Mouse (Mus musculus) limb, embryonic 13.5 days (tissue): ENCODE data around the gene Man2a2. TPM values are rescaled to one million over a fixed set of nuclear protein-coding genes. Genes with fewer than 3 reads are reported as not detected.

Source experiments
- ATAC-seq: fragments of 200-750 bp; cut with Nextera tagmentation; 2 replicates; pipeline ENCODE4 v1.8.0; 2017; ENCODE audit warnings: low read depth, moderate number of reproducible peaks, moderate TSS enrichment; ENCODE audit not compliant: low FRiP score
- H3K27ac ChIP-seq: fragments of 300-500 bp; sonication (generic); 2 replicates; pipeline ENCODE4 v1.5.1; 2015; ENCODE audit warnings: inconsistent platforms, mild to moderate bottlenecking, moderate library complexity
- H3K27me3 ChIP-seq: fragments of 300-500 bp; sonication (generic); 2 replicates; pipeline ENCODE4 v1.6.1; 2015; ENCODE audit warnings: mild to moderate bottlenecking, inconsistent platforms
- H3K36me3 ChIP-seq: fragments of 300-500 bp; sonication (generic); 2 replicates; pipeline ENCODE4 v1.6.1; 2015; ENCODE audit warnings: inconsistent platforms, mild to moderate bottlenecking, moderate library complexity
- H3K4me1 ChIP-seq: fragments of 300-500 bp; sonication (generic); 2 replicates; pipeline ENCODE4 v1.6.1; 2015; ENCODE audit warnings: inconsistent platforms
- H3K4me2 ChIP-seq: fragments of 300-500 bp; sonication (generic); replicated peaks from 2 replicates; pipeline ENCODE4 v1.6.1; 2015; ENCODE audit warnings: inconsistent platforms, mild to moderate bottlenecking, moderate library complexity
- H3K4me3 ChIP-seq: fragments of 300-500 bp; sonication (generic); 2 replicates; pipeline ENCODE4 v1.5.1; 2015; ENCODE audit warnings: moderate library complexity, mild to moderate bottlenecking, inconsistent platforms
- H3K9ac ChIP-seq: fragments of 300-500 bp; sonication (generic); 2 replicates; pipeline ENCODE4 v1.6.1; 2015; ENCODE audit warnings: mild to moderate bottlenecking, inconsistent platforms
- H3K9me3 ChIP-seq: fragments of 300-500 bp; sonication (generic); 2 replicates; pipeline ENCODE4 v1.6.1; 2016; ENCODE audit warnings: inconsistent platforms
- WGBS: fragments of 180-500 bp; shearing (Covaris S2); methylation state at CpG from one replicate; pipeline ENCODE4 v1.1.7; 2015; 5-methylcytosine and 5-hydroxymethylcytosine counted together
- polyA plus RNA-seq: library from polyadenylated mRNA; unstranded; fragments of >200 nt; fragmentation: Nextera tagmentation; extraction: Ambion mirVana; gene quantifications from 2 replicates; pipeline ENCODE4 v1.2.1, GENCODE M21; 2015

Gene Man2a2
- polyA plus RNA-seq, 1 experiment from 2014 or later, result 24.4 TPM

DNA sequence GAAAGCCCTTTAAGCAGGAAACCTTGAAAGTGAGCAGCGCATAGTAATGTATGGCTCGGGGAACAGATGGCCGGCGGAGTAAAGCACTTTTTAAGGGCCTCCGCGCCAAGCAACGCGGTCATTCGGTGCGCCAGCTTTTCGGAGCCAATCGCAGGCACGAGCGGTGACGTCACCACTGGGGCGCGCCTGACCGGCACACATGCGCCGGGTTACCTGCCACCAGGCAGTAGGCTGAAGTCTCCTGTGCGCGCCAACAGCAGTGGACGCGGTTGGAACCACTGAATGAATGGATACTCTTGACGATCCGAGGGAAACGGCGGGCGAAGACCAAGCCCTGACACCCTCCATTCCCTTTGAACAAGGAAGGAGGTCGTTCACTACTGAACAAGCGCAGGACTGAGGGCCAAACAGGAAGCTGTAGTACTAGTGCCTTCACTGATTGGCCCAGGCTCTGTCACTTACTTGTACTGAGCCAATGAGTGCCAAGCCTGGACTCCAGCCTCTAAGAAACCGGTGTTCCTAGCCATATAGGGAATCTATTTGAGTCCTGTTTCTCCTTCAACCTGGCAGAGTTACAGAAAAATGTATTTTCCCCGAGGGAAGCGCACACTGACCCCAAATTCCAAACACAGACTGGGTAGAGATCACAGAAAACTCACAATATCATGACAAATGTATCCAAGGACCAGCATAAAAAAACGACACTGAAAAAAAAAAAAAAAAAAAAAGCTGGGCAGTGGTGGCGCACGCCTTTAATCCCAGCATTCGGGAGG, 46.9 kb downstream of the Man2a2 start, which contains the start of gene Rccd1:
Gene Rccd1, minus strand, starts transcription at position 412 of the 773 bp plus-strand sequence.
- H3K4me2 ChIP-seq, result peak within 1 kb of the TSS; percentile 83
- no peaks in the 10 kb centered on the region for H3K9me3 ChIP-seq
- peak within 1 kb of the TSS; percentile 76 for H3K27ac ChIP-seq
- H3K4me1 ChIP-seq, result peaks cover 17% of the 10 kb centered on the region
- WGBS, result 3% methylated on average over 38 of the region's 38 CpGs
- H3K9ac ChIP-seq, result peak within 1 kb of the TSS; percentile 75
- no peaks in the 10 kb centered on the region for H3K27me3 ChIP-seq
- peak within 1 kb of the TSS; percentile 64 for H3K4me3 ChIP-seq
- ATAC-seq, result peak; percentile 99
- peaks cover 61% of the 10 kb centered on the region for H3K36me3 ChIP-seq

DNA sequence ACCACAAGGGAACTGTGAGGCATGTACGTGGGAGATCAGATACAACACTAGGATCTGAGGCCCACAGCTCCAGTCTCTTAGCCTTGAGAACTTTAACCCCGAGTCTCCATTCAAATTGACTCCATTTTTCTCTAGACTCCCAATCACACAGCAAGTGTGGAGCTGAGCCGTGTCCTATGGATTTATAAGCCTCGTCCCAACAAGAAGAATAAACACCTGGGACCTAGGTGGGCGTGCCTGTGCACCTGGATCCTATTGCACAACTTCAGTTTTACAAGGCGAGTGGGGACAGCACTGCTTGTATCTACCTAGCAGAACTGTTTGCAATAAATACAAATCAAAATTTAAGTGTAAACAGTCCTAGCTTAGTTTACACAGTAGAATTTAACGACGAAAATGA, 47.8 kb downstream of the Man2a2 start:
- H3K9ac ChIP-seq, result peak overlapping the region; percentile 75
- peaks cover 17% of the 10 kb centered on the region for H3K4me1 ChIP-seq
- ATAC-seq, result no peak
- WGBS, result 15% methylated on average over 8 of the region's 8 CpGs
- H3K9me3 ChIP-seq, result no peaks in the 10 kb centered on the region
- H3K27me3 ChIP-seq, result no peaks in the 10 kb centered on the region
- peaks cover 61% of the 10 kb centered on the region for H3K36me3 ChIP-seq
- peak overlapping the region; percentile 76; the same call in 1 of the 2 replicates for H3K27ac ChIP-seq
- peak overlapping the region; percentile 64 for H3K4me3 ChIP-seq
- peak overlapping the region; percentile 83 for H3K4me2 ChIP-seq

GRCm38 (mm10) chr7:80319846-80320496, 51.2 kb downstream of the Man2a2 start:
- Histone ChIP-seq H3K27ac (no peak overlapping the region), H3K4me3 (no peak overlapping the region), H3K27me3 (no peaks in the 10 kb centered on the region), H3K36me3 (peaks cover 55% of the 10 kb centered on the region), H3K4me1 (peaks cover 10% of the 10 kb centered on the region), H3K9ac (no peak overlapping the region), H3K4me2 (no peak overlapping the region), H3K9me3 (no peaks in the 10 kb centered on the region)
- ATAC-seq, result no peak
- 76% methylated on average over 19 of the region's 19 CpGs for WGBS

- peaks cover 10% of the 10 kb centered on the region for H3K4me1 ChIP-seq
- H3K27ac ChIP-seq, result no peak overlapping the region
- no peak overlapping the region for H3K4me2 ChIP-seq
- no peak for ATAC-seq
- no peak overlapping the region for H3K4me3 ChIP-seq
- H3K9me3 ChIP-seq, result no peaks in the 10 kb centered on the region
- no peak overlapping the region for H3K9ac ChIP-seq
- peaks cover 67% of the 10 kb centered on the region for H3K36me3 ChIP-seq
- no peaks in the 10 kb centered on the region for H3K27me3 ChIP-seq
- 87% methylated on average over 4 of the region's 4 CpGs for WGBS
Observed at GRCm38 (mm10) chr7:80318670-80319069, 52.5 kb downstream of the Man2a2 start.

DNA sequence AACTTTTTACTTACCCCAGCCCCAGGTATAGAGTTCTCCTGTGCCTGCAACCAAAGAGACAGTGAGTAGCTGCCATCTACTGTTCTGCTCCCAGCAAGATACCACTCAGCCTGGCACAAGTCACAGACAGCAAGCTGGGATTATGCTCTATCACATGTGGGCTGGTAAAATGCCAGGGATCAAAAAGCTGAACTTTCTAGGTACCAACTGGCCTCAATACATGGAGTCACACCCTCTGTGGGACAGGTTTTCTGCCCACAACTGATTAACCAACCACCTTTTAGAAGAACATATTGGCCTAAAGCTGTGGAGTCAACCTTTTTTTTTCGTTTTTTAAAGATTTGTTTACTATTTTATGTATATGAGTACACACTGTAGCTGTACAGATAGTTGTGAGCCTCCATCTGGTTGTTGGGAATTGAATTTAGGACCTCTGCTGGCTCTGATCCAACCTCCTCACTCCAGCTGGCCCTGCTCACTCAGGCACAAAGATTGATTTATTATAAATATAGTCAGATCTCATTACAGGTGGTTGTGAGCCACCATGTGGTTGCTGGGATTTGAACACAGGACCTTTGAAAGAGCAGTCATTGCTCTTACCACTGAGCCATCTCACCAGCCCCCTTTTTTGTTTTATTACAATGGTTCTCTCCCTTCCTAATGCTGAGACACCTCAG, 53.6 kb downstream of the Man2a2 start:
- ATAC-seq, result no peak
- WGBS, result 71% methylated on average over 1 of the region's 1 CpGs
- Histone ChIP-seq H3K4me1 (no peaks in the 10 kb centered on the region), H3K9ac (no peak overlapping the region), H3K4me3 (no peak overlapping the region), H3K36me3 (peaks cover 78% of the 10 kb centered on the region), H3K4me2 (no peak overlapping the region), H3K27me3 (no peaks in the 10 kb centered on the region), H3K27ac (no peak overlapping the region), H3K9me3 (no peaks in the 10 kb centered on the region)

DNA sequence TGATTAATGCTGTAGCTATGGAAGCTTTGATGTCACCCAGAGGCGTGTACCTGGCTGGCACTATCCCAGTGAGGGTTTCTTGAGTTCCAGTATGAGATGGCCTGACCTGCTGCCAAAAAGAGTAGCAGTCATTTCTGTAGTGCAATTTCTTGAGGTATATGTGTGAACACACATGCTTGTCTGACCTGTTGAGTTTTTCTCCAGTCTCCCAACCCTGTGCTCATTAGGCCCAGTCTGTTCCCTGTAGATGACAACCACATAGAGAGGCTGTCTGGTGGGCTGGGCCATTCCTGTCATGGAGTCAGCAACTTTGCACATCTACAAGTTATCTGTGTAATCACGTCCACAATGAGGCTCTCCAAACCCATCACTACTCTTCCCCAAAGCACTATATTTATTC, 55.4 kb downstream of the Man2a2 start:
- Histone ChIP-seq H3K36me3 (peaks cover 92% of the 10 kb centered on the region), H3K27ac (no peak overlapping the region)
- no peak for ATAC-seq

DNA sequence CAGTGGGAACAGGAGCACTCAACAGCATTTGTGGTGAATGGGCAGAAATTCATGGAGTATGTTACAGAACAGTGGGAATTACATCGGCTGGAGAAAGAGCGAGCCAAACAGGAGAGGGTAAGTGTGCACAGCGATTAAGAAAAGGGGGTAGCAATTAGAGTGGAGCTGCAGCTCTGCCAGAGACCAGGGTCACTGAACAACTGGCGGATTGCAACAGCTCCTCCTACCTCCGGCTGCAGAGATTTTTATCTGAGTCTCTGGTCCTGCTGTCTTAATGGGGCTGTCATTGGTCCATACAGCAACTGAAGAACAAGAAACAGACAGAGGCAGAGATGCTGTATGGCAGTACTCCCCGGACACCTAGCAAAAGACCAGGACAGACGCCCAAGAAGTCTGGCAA, 60.4 kb downstream of the Man2a2 start:
- H3K27me3 ChIP-seq, result no peaks in the 10 kb centered on the region
- no peak for ATAC-seq
- no peak overlapping the region for H3K4me2 ChIP-seq
- peaks cover 95% of the 10 kb centered on the region for H3K36me3 ChIP-seq
- H3K9ac ChIP-seq, result no peak overlapping the region
- no peak overlapping the region for H3K27ac ChIP-seq
- H3K4me1 ChIP-seq, result no peaks in the 10 kb centered on the region
- H3K4me3 ChIP-seq, result no peak overlapping the region
- no peaks in the 10 kb centered on the region for H3K9me3 ChIP-seq
- WGBS, result 78% methylated on average over 7 of the region's 7 CpGs

More for the DNA sequence above, 55.4 kb downstream of the Man2a2 start:
- Histone ChIP-seq H3K27me3 (no peaks in the 10 kb centered on the region), H3K9me3 (no peaks in the 10 kb centered on the region), H3K4me2 (no peak overlapping the region), H3K4me3 (no peak overlapping the region), H3K4me1 (no peaks in the 10 kb centered on the region), H3K9ac (no peak overlapping the region)
- WGBS, result 81% methylated on average over 2 of the region's 2 CpGs

DNA sequence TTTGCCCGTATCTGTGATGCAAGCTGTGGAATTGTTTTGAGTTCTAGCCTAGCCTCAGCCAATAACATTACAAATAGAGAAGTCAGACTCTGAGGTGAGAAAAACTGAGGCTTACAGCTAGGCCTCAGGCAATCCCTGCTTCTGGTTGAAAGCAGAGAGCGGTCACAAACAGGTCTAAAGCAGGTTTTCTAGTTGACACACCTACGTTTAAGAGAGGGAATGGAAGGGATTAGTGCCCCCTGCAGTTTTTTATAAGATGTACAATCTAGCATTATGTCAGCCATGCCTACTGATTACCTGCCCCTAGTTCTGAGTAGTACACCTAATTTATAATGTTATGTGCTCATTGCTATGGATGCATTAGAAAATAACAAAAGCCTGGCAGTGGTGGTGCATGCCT, 63.4 kb downstream of the Man2a2 start:
- Histone ChIP-seq H3K4me1 (no peaks in the 10 kb centered on the region), H3K27me3 (no peaks in the 10 kb centered on the region), H3K4me3 (no peak overlapping the region), H3K27ac (no peak overlapping the region), H3K9me3 (no peaks in the 10 kb centered on the region), H3K36me3 (peaks cover 93% of the 10 kb centered on the region), H3K9ac (no peak overlapping the region), H3K4me2 (no peak overlapping the region)
- ATAC-seq, result no peak
- 85% methylated on average over 3 of the region's 3 CpGs for WGBS

DNA sequence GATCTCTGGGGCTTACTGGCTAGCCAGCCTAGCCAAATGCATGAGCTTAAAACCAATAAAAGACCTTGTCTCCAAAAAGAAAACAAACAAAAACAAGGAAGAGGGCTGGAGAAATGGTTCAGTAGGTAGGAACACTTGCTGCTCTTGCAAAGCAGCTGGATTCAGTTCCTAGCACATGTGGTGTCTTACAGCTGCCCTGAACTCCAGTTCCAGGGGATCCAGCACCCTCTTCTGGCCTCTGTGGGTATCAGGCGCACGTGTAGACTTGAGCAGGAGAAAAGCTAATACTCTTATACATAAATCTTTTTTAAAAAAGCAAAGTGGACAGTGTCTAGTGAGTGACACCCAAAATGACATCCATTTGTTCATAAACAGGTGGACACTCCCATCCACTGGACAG, 69.7 kb downstream of the Man2a2 start:
- H3K4me3 ChIP-seq, result no peak overlapping the region
- no peaks in the 10 kb centered on the region for H3K27me3 ChIP-seq
- no peak for ATAC-seq
- H3K4me2 ChIP-seq, result no peak overlapping the region
- no peak overlapping the region for H3K9ac ChIP-seq
- H3K4me1 ChIP-seq, result peaks cover 12% of the 10 kb centered on the region
- H3K9me3 ChIP-seq, result no peaks in the 10 kb centered on the region
- H3K27ac ChIP-seq, result no peak overlapping the region
- H3K36me3 ChIP-seq, result peaks cover 69% of the 10 kb centered on the region
- 89% methylated on average over 2 of the region's 2 CpGs for WGBS

GRCm38 (mm10) chr7:80299568-80299967, 71.6 kb downstream of the Man2a2 start:
- Histone ChIP-seq H3K27ac (no peak overlapping the region), H3K4me2 (no peak overlapping the region), H3K36me3 (peaks cover 51% of the 10 kb centered on the region), H3K27me3 (no peaks in the 10 kb centered on the region), H3K9me3 (no peaks in the 10 kb centered on the region), H3K9ac (no peak overlapping the region), H3K4me3 (no peak overlapping the region), H3K4me1 (peaks cover 25% of the 10 kb centered on the region)
- no peak for ATAC-seq
- 88% methylated on average over 3 of the region's 3 CpGs for WGBS
